Mouse (Mus musculus) adrenal gland, postnatal 14 days (tissue): ENCODE measurements at regions not wholly inside any gene's neighbourhood (a gene's known extent, or its start where the extent isn't known, plus 50 kb on each side); places are given as distances from the start of the nearest gene placed in this dataset.
A peak's percentile ranks its signal among the peaks of the same experiment; 100 is the strongest.

Experiments
- DNase-seq: peaks from one replicate; pipeline ENCODE4 v3.0.0; 2021; ENCODE audit warnings: mixed read lengths

DNA sequence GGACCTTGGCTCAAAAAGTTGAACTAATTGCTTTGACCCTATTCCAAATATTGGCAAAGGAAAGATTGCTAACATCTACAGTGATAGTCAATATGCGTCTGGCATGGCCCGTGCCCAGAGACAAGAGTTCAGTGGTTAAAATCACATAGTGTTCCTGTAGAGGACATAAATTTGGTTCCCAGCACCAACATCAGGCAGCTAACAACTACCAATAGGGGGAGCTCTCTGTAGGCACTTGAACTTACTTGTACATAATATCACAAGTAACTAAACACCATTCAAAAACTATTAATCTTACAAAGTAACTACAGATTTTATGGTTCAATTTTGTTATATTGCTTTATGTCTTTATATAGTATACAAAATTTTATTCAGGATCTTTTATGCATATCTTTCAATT lies 74.3 kb downstream of the Serpinb9g start:
- peak; percentile 19 for DNase-seq

- DNase-seq: no peak
Measured at GRCm38 (mm10) chr13:33559719-33560118, 75.1 kb downstream of the Serpinb9g start.

- peak; percentile 15 for DNase-seq
Measured at GRCm38 (mm10) chr13:33561625-33562024, 77.0 kb downstream of the Serpinb9g start.

- DNase-seq: no peak
Measured at GRCm38 (mm10) chr13:33562928-33563327, 78.3 kb downstream of the Serpinb9g start.

- no peak for DNase-seq
Measured at GRCm38 (mm10) chr13:33563366-33563765, 78.8 kb downstream of the Serpinb9g start.

DNA sequence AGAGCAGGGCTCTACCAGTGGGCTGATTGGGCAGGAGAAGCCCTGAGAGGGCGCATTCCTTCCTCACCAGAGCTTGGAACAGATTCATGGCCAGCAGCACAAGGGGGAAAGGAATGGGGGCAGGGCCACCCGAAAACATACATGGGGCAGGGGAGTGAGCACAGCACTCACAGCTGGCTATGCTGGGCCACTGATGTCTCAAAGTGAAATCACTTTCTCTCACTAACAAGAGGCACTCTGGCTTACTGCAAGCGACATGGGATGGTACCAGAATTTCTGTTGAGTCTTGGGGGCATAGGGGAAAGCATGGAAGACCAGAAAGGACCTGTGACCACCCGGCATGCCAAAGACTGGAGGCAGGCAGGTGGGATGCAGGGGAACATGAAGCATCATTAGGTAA lies 83.3 kb downstream of the Serpinb9g start:
- no peak for DNase-seq

DNA sequence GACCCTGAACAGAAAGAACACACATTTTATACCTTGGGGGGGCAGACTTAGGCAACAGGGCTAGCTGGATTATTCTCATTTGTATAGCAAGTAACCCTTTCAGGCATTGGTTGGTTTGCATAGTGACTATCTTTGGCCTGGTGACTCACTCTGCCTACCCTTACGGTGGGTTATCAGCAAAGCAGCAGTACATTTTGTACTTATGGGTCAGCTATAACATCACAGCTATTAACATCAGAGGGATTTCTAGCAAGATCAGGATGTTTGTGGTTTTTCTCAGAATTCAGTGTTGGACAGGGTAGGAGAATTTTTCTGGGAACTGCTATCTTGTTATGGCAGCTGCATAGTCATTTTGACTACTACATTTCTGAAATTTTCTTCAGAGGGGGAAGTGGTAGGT lies 84.7 kb downstream of the Serpinb9g start:
- no peak for DNase-seq

GRCm38 (mm10) chr13:33570836-33571235 lies 86.2 kb downstream of the Serpinb9g start:
- DNase-seq: no peak

- no peak for DNase-seq
Measured at GRCm38 (mm10) chr13:33586065-33586464, 75.1 kb upstream of the Serpinb6d start.
